Mouse (Mus musculus): ENCODE data around the gene Ttc28.

Ttc28 gene

GRCm38 (mm10) chr5:111012064-111012463 lies 132.5 kb downstream of the Ttc28 start:
- DNase-seq, result no peak

GRCm38 (mm10) chr5:111012587-111012986 lies 133.0 kb downstream of the Ttc28 start:
- DNase-seq, result no peak

GRCm38 (mm10) chr5:111014960-111015359 lies 135.4 kb downstream of the Ttc28 start:
- no peak for DNase-seq

GRCm38 (mm10) chr5:111017319-111017718 lies 137.7 kb downstream of the Ttc28 start:
- DNase-seq, result no peak

GRCm38 (mm10) chr5:111022339-111022738 lies 142.7 kb downstream of the Ttc28 start:
- DNase-seq, result no peak

GRCm38 (mm10) chr5:111022940-111023339 lies 143.3 kb downstream of the Ttc28 start:
- no peak for DNase-seq

- no peak for DNase-seq
These were observed 145.0 kb downstream of the Ttc28 start for GRCm38 (mm10) chr5:111024621-111025020.

- peak; percentile 61 for DNase-seq
These were observed 145.9 kb downstream of the Ttc28 start for GRCm38 (mm10) chr5:111025476-111025875.

- no peak for DNase-seq
These were observed 146.6 kb downstream of the Ttc28 start for GRCm38 (mm10) chr5:111026209-111026608.

- no peak for DNase-seq
These were observed 148.7 kb downstream of the Ttc28 start for GRCm38 (mm10) chr5:111028340-111028739.

GRCm38 (mm10) chr5:111028952-111029351 lies 149.3 kb downstream of the Ttc28 start:
- DNase-seq, result no peak

- no peak for DNase-seq
These were observed 153.2 kb downstream of the Ttc28 start for GRCm38 (mm10) chr5:111032687-111033295.

- no peak for DNase-seq
These were observed 153.9 kb downstream of the Ttc28 start for GRCm38 (mm10) chr5:111033489-111033888.

- no peak for DNase-seq
These were observed 157.6 kb downstream of the Ttc28 start for GRCm38 (mm10) chr5:111037123-111037748.

GRCm38 (mm10) chr5:111039771-111040170 lies 160.2 kb downstream of the Ttc28 start:
- peak; percentile 58 for DNase-seq

- DNase-seq, result no peak
These were observed 162.3 kb downstream of the Ttc28 start for GRCm38 (mm10) chr5:111041952-111042351.

- no peak for DNase-seq
These were observed 164.6 kb downstream of the Ttc28 start for GRCm38 (mm10) chr5:111044193-111044592.

GRCm38 (mm10) chr5:111046359-111046758 lies 166.8 kb downstream of the Ttc28 start:
- DNase-seq, result no peak

GRCm38 (mm10) chr5:111046841-111047476 lies 167.4 kb downstream of the Ttc28 start:
- DNase-seq, result no peak

- no peak for DNase-seq
These were observed 168.4 kb downstream of the Ttc28 start for GRCm38 (mm10) chr5:111048036-111048435.

- no peak for DNase-seq
These were observed 170.0 kb downstream of the Ttc28 start for GRCm38 (mm10) chr5:111049584-111049983.

GRCm38 (mm10) chr5:111050135-111050534 lies 170.5 kb downstream of the Ttc28 start:
- DNase-seq, result no peak

GRCm38 (mm10) chr5:111054380-111054779 lies 174.8 kb downstream of the Ttc28 start:
- DNase-seq, result no peak

- DNase-seq, result no peak
These were observed 175.3 kb downstream of the Ttc28 start for GRCm38 (mm10) chr5:111054848-111055428.
